In genomic region chr9:61746401-61746800, GRCm38 (mm10) we compare ENCODE assay signal across 15 mouse cellular contexts.
"Had no signal": no experiment of that assay in that cellular context is flagged by ENCODE, and none has a peak within 500 bp of the region (broad histone marks: within the 10 kb centered on the region; RNA-seq: fewer than 3 reads in every experiment).

No protein-coding gene starts in this region.

- H3K36me3 ChIP-seq: limb, embryonic 13.5 days; midbrain, embryonic 13.5 days; neural tube, embryonic 15.5 days had no signal

- H3K27me3 ChIP-seq: limb, embryonic 13.5 days; neural tube, embryonic 15.5 days had no signal

- H3K27ac ChIP-seq: limb, embryonic 13.5 days; liver, embryonic 14.5 days; neural tube, embryonic 15.5 days had no signal

- H3K4me1 ChIP-seq: limb, embryonic 13.5 days had no signal

- DNase-seq: kidney, adult 8-10 months; kidney, postnatal 25 days; layer of hippocampus, adult 9-11 months; layer of hippocampus, postnatal 36 days; lung, adult 18-20 months; right cerebral cortex, postnatal 4 days; spleen, adult 18-20 months; thymus, adult 18-20 months; thymus, postnatal 14 days had no signal

- H3K4me3 ChIP-seq: limb, embryonic 13.5 days; midbrain, embryonic 13.5 days; myocyte; neural tube, embryonic 15.5 days had no signal

- H3K4me2 ChIP-seq: limb, embryonic 13.5 days; midbrain, embryonic 13.5 days; neural tube, embryonic 15.5 days had no signal

- H3K9me3 ChIP-seq: limb, embryonic 13.5 days; midbrain, embryonic 13.5 days; neural tube, embryonic 15.5 days had no signal

- H3K9ac ChIP-seq: limb, embryonic 13.5 days; liver, embryonic 14.5 days; midbrain, embryonic 13.5 days; neural tube, embryonic 15.5 days had no signal

- ATAC-seq: intestine, embryonic 16.5 days; midbrain, embryonic 13.5 days had no signal
